Mouse (Mus musculus): ENCODE measurements around the gene Ch25h. TPM values are rescaled to one million over a fixed set of nuclear protein-coding genes. Genes with fewer than 3 reads are reported as not detected.
A peak's percentile ranks its signal among the peaks of the same experiment; 100 is the strongest.

Ch25h gene
- polyA plus RNA-seq, 1 experiment = 22.9 TPM

- H3K4me3 ChIP-seq (replicated peaks; ENCODE audit: extremely low read depth, low read depth, low read length) = no peak overlapping the region
- DNase-seq = no peak
- 42% methylated on average over 3 of the region's 3 CpGs for WGBS
- peaks cover 11% of the 10 kb centered on the region for H3K4me1 ChIP-seq (ENCODE audit: control insufficient read depth, insufficient read depth, low read length)
- TF ChIP-seq POLR2A (IDR thresholded peaks at IDR 0.05; ENCODE audit: borderline replicate concordance, extremely low read depth, low read depth, low read length) (no peak), CTCF (IDR thresholded peaks at IDR 0.05; ENCODE audit: insufficient read depth, low read length) (no peak)
Observed at GRCm38 (mm10) chr19:34444785-34445184, 30.2 kb downstream of the Ch25h start.

GRCm38 (mm10) chr19:34441979-34442378, 33.0 kb downstream of the Ch25h start:
- DNase-seq = peak; percentile 16
- peaks cover 11% of the 10 kb centered on the region for H3K4me1 ChIP-seq (ENCODE audit: control insufficient read depth, insufficient read depth, low read length)
- 34% methylated on average over 2 of the region's 2 CpGs for WGBS
- TF ChIP-seq CTCF (IDR thresholded peaks at IDR 0.05; ENCODE audit: insufficient read depth, low read length) (no peak), POLR2A (IDR thresholded peaks at IDR 0.05; ENCODE audit: borderline replicate concordance, extremely low read depth, low read depth, low read length) (no peak)
- H3K4me3 ChIP-seq (replicated peaks; ENCODE audit: extremely low read depth, low read depth, low read length) = peak overlapping the region; percentile 39

- DNase-seq = no peak
- Histone ChIP-seq H3K4me3 (replicated peaks; ENCODE audit: extremely low read depth, low read depth, low read length) (no peak overlapping the region), H3K4me1 (ENCODE audit: control insufficient read depth, insufficient read depth, low read length) (no peaks in the 10 kb centered on the region; the same call in 1 of the 2 replicates)
- TF ChIP-seq CTCF (IDR thresholded peaks at IDR 0.05; ENCODE audit: insufficient read depth, low read length) = no peak
- WGBS = 59% methylated on average over 5 of the region's 5 CpGs
Observed at GRCm38 (mm10) chr19:34435197-34435611, 39.8 kb downstream of the Ch25h start.

- WGBS = 67% methylated on average over 3 of the region's 3 CpGs
- Histone ChIP-seq H3K4me1 (ENCODE audit: control insufficient read depth, insufficient read depth, low read length) (no peaks in the 10 kb centered on the region; the same call in 1 of the 2 replicates), H3K4me3 (replicated peaks; ENCODE audit: extremely low read depth, low read depth, low read length) (no peak overlapping the region)
- no peak for DNase-seq
- TF ChIP-seq POLR2A (IDR thresholded peaks at IDR 0.05; ENCODE audit: borderline replicate concordance, extremely low read depth, low read depth, low read length) (no peak), CTCF (IDR thresholded peaks at IDR 0.05; ENCODE audit: insufficient read depth, low read length) (no peak)
Observed at GRCm38 (mm10) chr19:34431314-34431713, 43.6 kb downstream of the Ch25h start.

GRCm38 (mm10) chr19:34423783-34424335, 51.1 kb downstream of the Ch25h start:
- H3K4me3 ChIP-seq (replicated peaks; ENCODE audit: extremely low read depth, low read depth, low read length) = no peak overlapping the region
- TF ChIP-seq POLR2A (IDR thresholded peaks at IDR 0.05; ENCODE audit: borderline replicate concordance, extremely low read depth, low read depth, low read length) = no peak
- TF ChIP-seq CTCF (IDR thresholded peaks at IDR 0.05; ENCODE audit: insufficient read depth, low read length) = no peak
- DNase-seq = no peak
- WGBS = 71% methylated on average over 4 of the region's 4 CpGs
- H3K4me1 ChIP-seq (ENCODE audit: control insufficient read depth, insufficient read depth, low read length) = peaks cover 5% of the 10 kb centered on the region; the same call in 1 of the 2 replicates

Other genes with a start within 250 kb of the Ch25h start
- 337 and 584 TPM in 2 replicates for gene Acta2, start 219.6 kb downstream of the Ch25h start, polyA plus RNA-seq (2012; rRNA removed)
- 9.2 and 10.0 TPM in 2 replicates for gene Fas, start 184.5 kb downstream of the Ch25h start, polyA plus RNA-seq (2012; rRNA removed)
- gene Lipa, start 52.3 kb upstream of the Ch25h start, polyA plus RNA-seq (2012; rRNA removed) = 31.1 and 47.2 TPM in 2 replicates
- 3.8 and 6.3 TPM in 2 replicates for gene Ifit2, start 75.5 kb upstream of the Ch25h start, polyA plus RNA-seq (2012; rRNA removed)
- 7.2 and 14.0 TPM in 2 replicates for gene Ifit3, start 108.4 kb upstream of the Ch25h start, polyA plus RNA-seq (2012; rRNA removed)
- gene Ifit1bl1, start 126.8 kb upstream of the Ch25h start, polyA plus RNA-seq (2012; rRNA removed) = 0.78 and 1.1 TPM in 2 replicates
- gene Ifit3b, start 132.8 kb upstream of the Ch25h start, polyA plus RNA-seq (2012; rRNA removed) = 2.1 and 4.5 TPM in 2 replicates
- gene Ifit1bl2, start 165.6 kb upstream of the Ch25h start, polyA plus RNA-seq (2012; rRNA removed) = 0.25 and 0.30 TPM in 2 replicates
- 3.5 and 5.0 TPM in 2 replicates for gene Ifit1, start 165.7 kb upstream of the Ch25h start, polyA plus RNA-seq (2012; rRNA removed)